Mouse (Mus musculus): ENCODE data around the gene Reg3a. TPM values are rescaled to one million over a fixed set of nuclear protein-coding genes. Genes with fewer than 3 reads are reported as not detected.
"Not testable (repeated sequence)": the region's sequence is repeated elsewhere in the genome, so short reads cannot be mapped to it uniquely, and the experiment has no call there.

Gene Reg3a
- not detected in 2 replicates for polyA plus RNA-seq (2015; fragmentation: Nextera tagmentation; extraction: Ambion mirVana)

DNA sequence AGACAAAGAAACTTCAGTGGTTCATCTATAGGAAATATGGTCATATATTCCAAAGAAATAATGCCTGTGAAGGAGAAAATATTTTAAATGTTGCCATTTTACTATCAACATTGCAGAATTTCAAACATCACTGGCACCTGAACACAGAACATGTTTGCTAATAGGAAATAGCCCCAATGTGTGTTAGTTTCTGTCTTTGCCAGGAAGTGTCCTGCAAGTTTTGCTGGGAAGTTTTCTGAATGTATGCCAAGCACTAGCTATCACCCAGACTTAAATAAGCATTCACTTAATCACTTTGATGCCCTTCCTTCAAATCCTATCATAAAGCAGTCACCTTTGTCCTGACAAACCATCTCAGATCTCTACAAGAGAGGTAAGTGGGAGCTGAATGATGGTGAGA lies at the start of gene Reg3a:
Reg3a (plus strand) TSS at position 301 of the 400 bp plus-strand sequence.
- H3K4me1 ChIP-seq (ENCODE audit: insufficient read depth, low read length) = no peaks in the 10 kb centered on the region
- no peak within 1 kb of the TSS for H3K9ac ChIP-seq (replicated peaks; ENCODE audit: low read length)
- H3K27me3 ChIP-seq (ENCODE audit: insufficient read depth, low read length) = no peaks in the 10 kb centered on the region
- H3K27ac ChIP-seq (ENCODE audit: low read length) = no peak within 1 kb of the TSS
- no peak for ATAC-seq (ENCODE audit: low FRiP score, low TSS enrichment)
- H3K36me3 ChIP-seq (ENCODE audit: insufficient read depth, low read length) = no peaks in the 10 kb centered on the region
- no peak within 1 kb of the TSS for H3K4me2 ChIP-seq (replicated peaks; ENCODE audit: low read depth, low read length)
- H3K9me3 ChIP-seq (ENCODE audit: low read length) = no peaks in the 10 kb centered on the region
- no peak within 1 kb of the TSS for H3K4me3 ChIP-seq (ENCODE audit: low read length)

DNA sequence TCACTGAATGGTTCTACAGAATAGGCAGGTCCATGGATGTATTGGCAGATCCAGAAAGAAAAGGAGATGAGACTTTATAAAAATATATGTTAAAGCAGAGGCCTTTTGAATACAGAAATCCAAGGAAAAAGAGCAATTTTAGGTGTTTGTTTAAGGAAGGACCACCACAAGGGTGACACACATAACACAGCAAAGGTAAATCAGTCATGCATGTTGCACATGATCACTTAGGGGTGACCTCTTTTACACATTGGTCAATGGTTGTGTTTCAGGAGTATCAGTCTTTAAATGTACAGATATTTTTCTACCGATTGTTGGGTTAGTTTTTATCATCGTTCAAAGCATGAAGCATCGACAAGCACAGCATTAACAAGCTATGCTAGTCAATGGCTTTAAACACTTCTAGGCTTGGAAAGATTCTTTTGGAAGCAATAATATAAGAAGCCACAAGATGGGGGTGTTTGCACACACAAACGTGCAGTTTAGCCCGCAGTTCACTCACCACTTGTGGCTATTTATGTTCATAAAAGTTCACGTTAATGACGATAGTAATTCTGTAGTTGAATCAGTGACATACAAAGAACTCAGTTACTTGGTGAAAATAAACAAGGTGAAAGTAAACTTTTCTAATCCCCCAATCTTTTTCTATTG lies 48.5 kb upstream of the Reg3a start:
- no peak overlapping the region for H3K27ac ChIP-seq (ENCODE audit: low read length)
- ATAC-seq (ENCODE audit: low FRiP score, low TSS enrichment) = no peak
- H3K4me3 ChIP-seq (ENCODE audit: low read length) = no peak overlapping the region
- no peaks in the 10 kb centered on the region for H3K27me3 ChIP-seq (ENCODE audit: insufficient read depth, low read length)
- H3K9ac ChIP-seq (replicated peaks; ENCODE audit: low read length) = no peak overlapping the region
- WGBS = 40% methylated on average over 7 of the region's 7 CpGs
- no peaks in the 10 kb centered on the region for H3K9me3 ChIP-seq (ENCODE audit: low read length)
- H3K4me2 ChIP-seq (replicated peaks; ENCODE audit: low read depth, low read length) = no peak overlapping the region
- H3K36me3 ChIP-seq (ENCODE audit: insufficient read depth, low read length) = no peaks in the 10 kb centered on the region
- no peaks in the 10 kb centered on the region for H3K4me1 ChIP-seq (ENCODE audit: insufficient read depth, low read length)

- H3K4me2 ChIP-seq (replicated peaks; ENCODE audit: low read depth, low read length) = no peak overlapping the region
- no peaks in the 10 kb centered on the region for H3K27me3 ChIP-seq (ENCODE audit: insufficient read depth, low read length)
- no peaks in the 10 kb centered on the region for H3K4me1 ChIP-seq (ENCODE audit: insufficient read depth, low read length)
- no peaks in the 10 kb centered on the region for H3K9me3 ChIP-seq (ENCODE audit: low read length)
- H3K4me3 ChIP-seq (ENCODE audit: low read length) = no peak overlapping the region
- H3K36me3 ChIP-seq (ENCODE audit: insufficient read depth, low read length) = no peaks in the 10 kb centered on the region
- ATAC-seq (ENCODE audit: low FRiP score, low TSS enrichment) = no peak
- H3K9ac ChIP-seq (replicated peaks; ENCODE audit: low read length) = no peak overlapping the region
- H3K27ac ChIP-seq (ENCODE audit: low read length) = no peak overlapping the region
Observed at GRCm38 (mm10) chr6:78340296-78340695, 40.2 kb upstream of the Reg3a start.

- WGBS = 62% methylated on average over 2 of the region's 2 CpGs
- Histone ChIP-seq H3K9me3 (ENCODE audit: low read length) (no peaks in the 10 kb centered on the region), H3K27ac (ENCODE audit: low read length) (no peak overlapping the region), H3K36me3 (ENCODE audit: insufficient read depth, low read length) (no peaks in the 10 kb centered on the region), H3K27me3 (ENCODE audit: insufficient read depth, low read length) (no peaks in the 10 kb centered on the region), H3K4me3 (ENCODE audit: low read length) (no peak overlapping the region), H3K4me1 (ENCODE audit: insufficient read depth, low read length) (no peaks in the 10 kb centered on the region), H3K9ac (replicated peaks; ENCODE audit: low read length) (no peak overlapping the region), H3K4me2 (replicated peaks; ENCODE audit: low read depth, low read length) (no peak overlapping the region)
- no peak for ATAC-seq (ENCODE audit: low FRiP score, low TSS enrichment)
Observed at GRCm38 (mm10) chr6:78341689-78342088, 38.8 kb upstream of the Reg3a start.

- H3K4me3 ChIP-seq (ENCODE audit: low read length) = no peak overlapping the region
- H3K9ac ChIP-seq (replicated peaks; ENCODE audit: low read length) = no peak overlapping the region
- H3K36me3 ChIP-seq (ENCODE audit: insufficient read depth, low read length) = no peaks in the 10 kb centered on the region
- no peak overlapping the region for H3K4me2 ChIP-seq (replicated peaks; ENCODE audit: low read depth, low read length)
- no peaks in the 10 kb centered on the region for H3K4me1 ChIP-seq (ENCODE audit: insufficient read depth, low read length)
- H3K27ac ChIP-seq (ENCODE audit: low read length) = no peak overlapping the region
- 56% methylated on average over 2 of the region's 2 CpGs for WGBS
- no peaks in the 10 kb centered on the region for H3K27me3 ChIP-seq (ENCODE audit: insufficient read depth, low read length)
- ATAC-seq (ENCODE audit: low FRiP score, low TSS enrichment) = no peak
- no peaks in the 10 kb centered on the region for H3K9me3 ChIP-seq (ENCODE audit: low read length)
Observed at GRCm38 (mm10) chr6:78361971-78362563, 18.4 kb upstream of the Reg3a start.

DNA sequence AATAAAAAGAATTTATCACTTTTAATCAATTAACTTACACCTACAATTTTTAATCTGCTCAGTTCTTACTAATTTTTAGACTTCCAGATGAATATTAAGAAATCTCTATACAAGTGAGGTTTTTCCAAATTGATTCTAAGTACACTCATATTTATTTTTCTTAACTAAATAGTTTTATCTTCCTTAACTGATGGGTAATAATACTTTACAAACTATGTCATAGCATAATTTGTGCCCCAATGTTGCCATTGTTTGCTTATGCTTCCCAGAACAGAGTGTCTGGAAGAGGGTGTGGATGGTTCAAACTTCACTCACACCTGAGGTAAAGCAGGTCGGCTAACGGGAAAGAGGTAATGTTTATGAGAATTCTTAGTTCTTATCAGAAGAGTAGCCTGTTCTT lies 10.2 kb upstream of the Reg3a start, which contains the start of gene Reg3b:
Reg3b (plus strand) TSS at position 301 of the 400 bp plus-strand sequence.
- Histone ChIP-seq H3K4me3 (ENCODE audit: low read length) (no peak within 1 kb of the TSS), H3K27ac (ENCODE audit: low read length) (no peak within 1 kb of the TSS), H3K4me1 (ENCODE audit: insufficient read depth, low read length) (no peaks in the 10 kb centered on the region), H3K9me3 (ENCODE audit: low read length) (no peaks in the 10 kb centered on the region), H3K4me2 (replicated peaks; ENCODE audit: low read depth, low read length) (no peak within 1 kb of the TSS), H3K9ac (replicated peaks; ENCODE audit: low read length) (no peak within 1 kb of the TSS), H3K27me3 (ENCODE audit: insufficient read depth, low read length) (no peaks in the 10 kb centered on the region), H3K36me3 (ENCODE audit: insufficient read depth, low read length) (no peaks in the 10 kb centered on the region)
- 84% methylated on average over 2 of the region's 2 CpGs for WGBS
- ATAC-seq (ENCODE audit: low FRiP score, low TSS enrichment) = no peak

DNA sequence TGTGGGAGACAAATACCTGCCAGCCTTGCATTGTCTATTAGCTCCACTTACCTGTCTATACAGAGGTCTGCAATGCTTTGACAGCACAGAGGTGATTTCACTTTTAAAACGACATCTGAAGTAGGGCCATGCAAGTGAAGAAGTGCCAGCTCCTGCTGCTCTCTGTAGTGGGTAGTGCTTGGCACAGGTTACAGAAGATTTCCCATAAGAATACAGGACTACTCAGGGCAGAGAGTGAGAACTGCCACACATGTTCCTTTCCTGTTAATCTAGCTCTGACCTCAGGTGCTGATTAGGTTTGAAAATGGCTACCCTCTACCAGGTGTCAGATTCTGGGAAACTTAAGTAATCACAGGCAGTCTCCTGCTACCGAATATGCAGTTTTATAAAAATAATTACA lies 1.7 kb upstream of the Reg3a start, which contains the start of gene Reg3d:
Reg3d (minus strand) TSS at position 101 of the 400 bp plus-strand sequence.
- no peaks in the 10 kb centered on the region for H3K9me3 ChIP-seq (ENCODE audit: low read length)
- H3K27me3 ChIP-seq (ENCODE audit: insufficient read depth, low read length) = no peaks in the 10 kb centered on the region
- H3K9ac ChIP-seq (replicated peaks; ENCODE audit: low read length) = no peak within 1 kb of the TSS
- no peak for ATAC-seq (ENCODE audit: low FRiP score, low TSS enrichment)
- whole genome bisulfite sequencing = 69% methylated on average over 2 of the region's 2 CpGs
- H3K4me2 ChIP-seq (replicated peaks; ENCODE audit: low read depth, low read length) = no peak within 1 kb of the TSS
- no peaks in the 10 kb centered on the region for H3K36me3 ChIP-seq (ENCODE audit: insufficient read depth, low read length)
- H3K27ac ChIP-seq (ENCODE audit: low read length) = no peak within 1 kb of the TSS
- no peaks in the 10 kb centered on the region for H3K4me1 ChIP-seq (ENCODE audit: insufficient read depth, low read length)
- H3K4me3 ChIP-seq (ENCODE audit: low read length) = no peak within 1 kb of the TSS

- no peak overlapping the region for H3K9ac ChIP-seq (replicated peaks; ENCODE audit: low read length)
- H3K4me3 ChIP-seq (ENCODE audit: low read length) = no peak overlapping the region
- H3K27me3 ChIP-seq (ENCODE audit: insufficient read depth, low read length) = no peaks in the 10 kb centered on the region
- H3K9me3 ChIP-seq (ENCODE audit: low read length) = no peaks in the 10 kb centered on the region
- H3K4me1 ChIP-seq (ENCODE audit: insufficient read depth, low read length) = no peaks in the 10 kb centered on the region
- no peak for ATAC-seq (ENCODE audit: low FRiP score, low TSS enrichment)
- no peak overlapping the region for H3K4me2 ChIP-seq (replicated peaks; ENCODE audit: low read depth, low read length)
- WGBS = 90% methylated on average over 3 of the region's 3 CpGs
- no peak overlapping the region for H3K27ac ChIP-seq (ENCODE audit: low read length)
- H3K36me3 ChIP-seq (ENCODE audit: insufficient read depth, low read length) = no peaks in the 10 kb centered on the region
Observed at GRCm38 (mm10) chr6:78385609-78386008, 5.1 kb downstream of the Reg3a start.

DNA sequence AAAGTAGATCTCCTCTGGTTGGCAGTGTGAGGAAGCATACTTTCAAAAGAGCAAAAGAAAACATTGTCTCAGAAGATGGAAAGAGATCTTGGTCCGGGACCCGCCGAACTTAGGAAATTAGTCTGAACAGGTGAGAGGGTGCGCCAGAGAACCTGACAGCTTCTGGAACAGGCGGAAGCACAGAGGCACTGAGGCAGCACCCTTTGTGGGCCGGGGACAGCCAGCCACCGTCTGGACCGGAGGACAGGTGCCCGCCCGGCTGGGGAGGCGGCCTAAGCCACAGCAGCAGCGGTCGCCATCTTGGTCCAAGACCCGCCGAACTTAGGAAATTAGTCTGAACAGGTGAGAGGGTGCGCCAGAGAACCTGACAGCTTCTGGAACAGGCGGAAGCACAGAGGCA lies 14.8 kb downstream of the Reg3a start, which contains the start of gene Reg2:
Reg2 (plus strand) TSS at position 301 of the 400 bp plus-strand sequence.
- not testable (repeated sequence) for H3K9me3 ChIP-seq (ENCODE audit: low read length); H3K4me1 ChIP-seq (ENCODE audit: insufficient read depth, low read length); H3K27ac ChIP-seq (ENCODE audit: low read length); H3K4me3 ChIP-seq (ENCODE audit: low read length); ATAC-seq (ENCODE audit: low FRiP score, low TSS enrichment); H3K36me3 ChIP-seq (ENCODE audit: insufficient read depth, low read length); H3K27me3 ChIP-seq (ENCODE audit: insufficient read depth, low read length); H3K9ac ChIP-seq (replicated peaks; ENCODE audit: low read length); H3K4me2 ChIP-seq (replicated peaks; ENCODE audit: low read depth, low read length)
- WGBS = 96% methylated on average over 4 of the region's 17 CpGs

- not testable (repeated sequence) for H3K9ac ChIP-seq (replicated peaks; ENCODE audit: low read length); H3K27me3 ChIP-seq (ENCODE audit: insufficient read depth, low read length); ATAC-seq (ENCODE audit: low FRiP score, low TSS enrichment); H3K4me3 ChIP-seq (ENCODE audit: low read length); H3K4me2 ChIP-seq (replicated peaks; ENCODE audit: low read depth, low read length); H3K36me3 ChIP-seq (ENCODE audit: insufficient read depth, low read length); H3K4me1 ChIP-seq (ENCODE audit: insufficient read depth, low read length); H3K9me3 ChIP-seq (ENCODE audit: low read length); H3K27ac ChIP-seq (ENCODE audit: low read length)
Observed at GRCm38 (mm10) chr6:78422411-78422810, 41.9 kb downstream of the Reg3a start, which contains the start of gene Reg1. Reg1 (plus strand) TSS chr6:78422711.

All from kidney, embryonic 16.5 days (tissue).